Mouse (Mus musculus) thymus, postnatal 14 days (tissue): ENCODE results near the gene Tead3.

ENCODE experiments used
- DNase-seq: peaks from one replicate; pipeline ENCODE4 v3.0.0; 2021

Gene Tead3

DNA sequence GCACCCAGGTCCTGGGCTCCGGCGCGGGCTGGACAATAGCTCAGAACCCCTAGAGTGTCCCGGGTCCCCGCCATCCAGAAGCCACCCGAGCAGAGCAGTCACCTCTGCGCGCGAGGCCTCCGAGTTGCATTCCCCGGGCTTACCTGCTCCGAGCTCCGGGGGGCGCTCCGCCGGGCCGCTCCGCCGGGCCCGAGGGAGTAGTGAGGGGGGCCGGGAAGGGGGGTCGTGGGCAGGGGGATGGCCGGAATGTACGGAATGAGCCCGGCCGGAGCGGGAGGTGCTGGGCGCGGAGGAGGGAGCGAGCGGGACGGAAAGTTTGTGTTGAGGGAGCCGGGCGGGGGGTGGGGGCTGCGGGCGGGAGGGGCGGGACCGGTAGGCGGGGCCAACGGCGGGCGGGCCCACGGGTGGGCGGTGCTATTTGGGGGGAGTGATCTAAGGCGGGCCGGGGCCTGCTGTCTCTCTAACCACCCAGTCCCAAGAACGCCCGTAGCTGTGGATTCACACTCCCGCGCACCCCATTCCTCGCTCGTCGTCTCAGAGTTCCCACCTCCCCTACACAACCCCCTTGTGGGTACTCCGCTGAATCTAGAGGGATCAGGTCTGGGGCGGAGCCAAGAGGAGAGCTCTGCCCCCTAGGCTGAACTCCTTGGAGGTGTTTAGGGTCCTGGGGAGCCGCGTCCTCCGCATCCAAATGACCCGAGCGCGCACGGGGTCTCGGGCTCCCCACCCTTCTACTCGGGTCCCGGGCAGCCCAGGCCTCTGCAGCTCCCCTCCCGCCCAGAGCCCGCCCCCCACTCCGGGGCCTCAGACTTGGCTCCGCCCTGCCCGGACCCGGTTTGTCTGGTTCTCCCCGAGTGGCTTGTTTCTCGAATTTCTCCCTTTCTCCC, at the start of gene Tead3:
Gene Tead3, minus strand, starts transcription at position 352 of the 887 bp plus-strand sequence.
- DNase-seq: peak; percentile 85

- DNase-seq: no peak
Measured at GRCm38 (mm10) chr17:28394994-28395393, 44.4 kb upstream of the Tead3 start.

- no peak for DNase-seq
Measured at GRCm38 (mm10) chr17:28394051-28394765, 43.6 kb upstream of the Tead3 start.

GRCm38 (mm10) chr17:28391568-28392432, 41.2 kb upstream of the Tead3 start:
- DNase-seq: no peak

GRCm38 (mm10) chr17:28388534-28388933, 37.9 kb upstream of the Tead3 start:
- no peak for DNase-seq

DNA sequence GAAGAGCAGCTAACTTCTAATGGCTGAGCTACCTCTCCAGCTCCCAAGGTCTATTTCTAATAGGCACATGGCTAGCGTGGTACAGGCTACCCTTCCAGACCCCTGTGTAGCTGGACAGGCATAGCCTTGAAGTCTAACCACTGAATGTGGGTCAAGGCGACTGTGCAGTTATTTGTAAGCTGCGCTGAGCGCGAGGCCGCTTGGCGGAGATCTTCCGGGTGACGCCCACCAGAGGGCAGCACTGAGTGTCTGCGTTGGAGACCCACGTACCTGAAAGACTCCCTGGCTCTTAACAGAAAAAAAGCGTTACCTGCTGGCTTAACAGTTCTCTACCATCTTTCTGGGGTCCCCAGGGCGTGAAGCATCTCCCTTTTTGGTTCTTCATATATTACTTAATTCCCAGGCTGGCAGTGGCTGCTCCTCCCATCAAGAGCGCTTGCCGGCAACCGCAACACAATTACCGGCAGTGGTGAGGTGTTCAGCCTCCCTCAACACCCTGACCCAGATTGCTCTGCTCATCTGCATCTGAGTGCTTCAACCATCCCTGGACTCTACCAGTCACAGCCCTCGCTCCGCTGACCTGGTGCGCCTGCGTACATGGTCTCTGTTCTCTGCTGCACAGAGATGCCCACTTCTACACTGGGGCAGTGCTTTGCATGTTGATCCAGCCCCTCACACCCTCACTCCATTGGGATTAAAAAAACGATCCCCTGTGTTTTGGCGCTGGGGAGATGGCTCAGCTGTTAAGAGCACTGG, 35.7 kb upstream of the Tead3 start:
- DNase-seq: peak; percentile 90

GRCm38 (mm10) chr17:28384298-28384697, 33.7 kb upstream of the Tead3 start:
- peak; percentile 64 for DNase-seq

GRCm38 (mm10) chr17:28380255-28380654, 29.6 kb upstream of the Tead3 start:
- no peak for DNase-seq

GRCm38 (mm10) chr17:28375592-28376061, 25.0 kb upstream of the Tead3 start:
- peak; percentile 34 for DNase-seq

DNA sequence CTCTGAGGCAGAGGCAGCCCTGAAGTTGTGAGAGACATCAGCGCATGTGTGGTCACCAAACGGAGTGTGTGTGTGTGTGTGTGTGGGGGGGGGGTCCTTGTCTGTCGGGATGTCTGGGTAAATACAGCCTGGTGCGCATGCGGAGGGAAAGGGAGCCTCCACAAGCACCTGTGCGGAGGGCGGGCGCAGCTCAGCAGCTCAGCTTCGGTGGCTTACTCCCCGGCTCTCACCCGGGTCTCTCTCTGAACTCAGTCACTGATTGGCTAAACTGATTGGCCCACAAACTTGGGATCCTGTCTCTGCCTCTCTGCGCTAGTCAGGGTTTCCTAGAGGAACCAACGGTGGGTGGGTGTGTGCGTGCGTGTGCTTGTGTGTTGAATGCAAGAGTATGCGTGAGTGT, 23.9 kb upstream of the Tead3 start:
- peak; percentile 88 for DNase-seq

DNA sequence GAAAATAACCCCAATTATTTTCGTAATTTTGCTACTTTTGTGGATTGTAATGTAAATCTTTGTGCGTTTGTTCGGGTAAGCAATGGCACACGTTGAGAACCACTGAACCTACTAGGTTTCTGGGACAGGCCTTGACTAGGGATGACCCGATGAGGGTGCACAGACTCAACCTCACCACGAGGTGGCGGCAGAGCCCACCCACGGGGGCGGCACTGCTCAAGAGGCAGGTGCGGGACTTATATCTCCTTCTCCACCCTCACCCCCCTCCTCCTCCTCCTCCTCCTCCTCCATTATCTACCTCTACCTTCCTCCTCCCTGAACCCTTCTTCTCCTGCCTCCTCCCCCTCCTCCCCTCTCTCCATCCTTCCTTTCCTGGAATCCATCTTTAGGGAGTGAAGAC, 23.2 kb upstream of the Tead3 start:
- DNase-seq: peak; percentile 92

GRCm38 (mm10) chr17:28371941-28372340, 21.3 kb upstream of the Tead3 start:
- no peak for DNase-seq

GRCm38 (mm10) chr17:28371286-28371685, 20.7 kb upstream of the Tead3 start:
- DNase-seq: no peak

DNA sequence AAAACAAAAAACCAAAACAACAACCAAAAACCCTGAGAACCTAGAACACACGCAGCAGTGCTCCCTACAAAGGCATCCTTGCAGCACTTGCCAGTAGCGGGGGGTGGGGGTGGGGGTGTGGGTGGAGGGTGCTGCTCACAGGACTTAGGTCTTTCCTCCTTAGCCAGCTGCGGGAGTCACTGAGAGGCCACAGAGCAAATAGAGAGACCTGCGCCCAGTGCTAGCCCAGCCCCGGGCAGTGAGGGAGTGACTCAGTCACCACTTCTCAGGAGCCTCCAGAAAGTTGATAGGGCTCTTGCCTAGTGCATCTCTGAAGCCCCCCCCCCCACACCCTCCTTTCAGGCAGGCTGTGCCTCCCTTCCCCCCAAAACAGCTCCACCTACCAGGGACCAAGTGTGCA, 18.4 kb upstream of the Tead3 start:
- no peak for DNase-seq

- DNase-seq: peak; percentile 86
Measured at GRCm38 (mm10) chr17:28368449-28368848, 17.8 kb upstream of the Tead3 start.

DNA sequence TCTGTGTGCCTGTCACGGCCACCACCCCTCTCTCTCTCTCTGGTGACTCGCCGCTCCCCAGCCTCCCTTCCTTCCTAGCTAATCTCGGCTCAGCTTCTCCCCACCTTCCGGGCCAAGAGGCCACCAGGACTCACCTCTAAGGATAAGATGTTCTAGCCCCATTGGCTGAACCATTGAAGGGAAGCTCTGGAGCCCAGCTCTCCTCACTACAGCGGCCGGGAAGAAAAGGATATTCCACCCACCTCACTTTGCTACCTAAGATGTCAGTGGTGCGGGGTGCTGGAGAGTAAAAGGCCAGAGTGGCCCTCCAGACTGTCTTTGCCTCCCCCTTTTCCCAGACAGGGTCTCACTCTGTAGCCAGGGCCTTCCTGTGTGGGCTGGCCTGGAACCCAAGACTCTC, 14.5 kb upstream of the Tead3 start, which contains the start of gene Tulp1:
Gene Tulp1, minus strand, starts transcription at position 101 of the 400 bp plus-strand sequence.
- no peak for DNase-seq

DNA sequence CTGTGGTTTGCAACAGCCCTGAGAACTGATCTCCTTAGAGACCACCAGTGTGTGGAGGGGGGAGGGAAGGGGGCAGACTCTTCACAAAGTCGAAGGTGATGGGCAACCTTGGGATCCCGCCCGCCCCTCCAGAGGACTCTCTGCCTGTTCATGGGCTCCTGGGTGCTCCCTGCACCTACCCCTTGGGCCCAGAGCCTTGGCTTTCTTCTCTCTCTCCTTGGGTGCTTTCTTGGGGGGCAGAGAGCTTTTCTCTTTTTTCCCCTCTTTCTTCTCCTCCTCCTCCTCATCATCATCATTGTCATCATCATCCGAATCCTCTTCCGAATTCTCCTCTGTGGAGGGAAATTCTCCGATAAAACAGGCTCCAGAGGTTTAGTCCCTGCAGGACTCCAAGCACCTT, 12.9 kb upstream of the Tead3 start:
- no peak for DNase-seq

GRCm38 (mm10) chr17:28362653-28363292, 12.2 kb upstream of the Tead3 start:
- DNase-seq: no peak

DNA sequence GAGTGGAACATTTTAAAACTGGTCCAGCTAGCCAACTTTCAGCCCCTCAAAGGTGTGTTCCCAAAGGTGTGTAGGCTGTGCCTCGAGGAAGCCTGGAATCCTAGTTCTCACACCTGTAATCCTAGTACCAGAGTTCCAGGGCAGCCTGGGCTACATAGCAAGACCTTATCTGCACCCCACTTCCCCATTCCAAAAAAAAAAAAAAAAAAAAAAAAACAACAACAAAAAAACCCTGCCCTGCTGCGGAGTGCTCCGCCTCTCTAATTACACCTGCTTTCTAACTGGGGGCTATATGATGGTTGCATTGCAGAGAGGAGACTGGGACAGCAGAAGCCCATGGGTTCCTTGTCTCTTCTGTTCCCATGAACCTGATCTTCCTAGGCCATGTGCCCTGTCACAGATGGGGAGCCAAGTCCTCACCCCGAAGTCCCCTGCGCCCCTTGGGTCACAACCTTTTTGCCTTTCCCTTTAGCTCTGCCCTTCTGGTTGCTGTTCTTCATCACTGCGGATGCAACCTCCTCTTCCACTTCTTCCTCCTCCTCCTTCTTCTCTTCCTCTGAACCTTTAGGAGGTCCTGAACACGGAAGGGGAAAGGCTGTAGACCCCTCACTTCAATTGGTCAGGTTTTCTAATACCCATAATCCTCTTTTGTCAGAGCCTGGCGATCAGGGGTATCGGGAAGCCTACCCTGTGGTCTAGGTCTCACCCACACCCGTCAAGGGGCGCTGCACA, 11.5 kb upstream of the Tead3 start:
- DNase-seq: no peak

GRCm38 (mm10) chr17:28360531-28361277, 10.1 kb upstream of the Tead3 start:
- no peak for DNase-seq
